Mouse (Mus musculus): ENCODE measurements around the gene Mex3b. TPM values are rescaled to one million over a fixed set of nuclear protein-coding genes. Genes with fewer than 3 reads are reported as not detected.

Mex3b gene
- total and polyA plus RNA-seq, 3 experiments: 1.2 to 5.3 (median 1.8) TPM

Other genes starting within 250 kb of the Mex3b start
- 1 to 10 TPM; 1.1 to 3.0 TPM for gene Saxo2, start 218.8 kb upstream of the Mex3b start, total RNA-seq (2021)
- gene Saxo2, start 218.8 kb upstream of the Mex3b start, polyA plus RNA-seq (2012; rRNA removed): 0.87 and 2.2 TPM in 2 replicates
- 10 to 100 TPM; 16.4 to 19.9 TPM for gene Efl1, start 218.7 kb upstream of the Mex3b start, total RNA-seq (2021)
- gene Efl1, start 218.7 kb upstream of the Mex3b start, polyA plus RNA-seq (2012; rRNA removed): 0.79 and 1.2 TPM in 2 replicates

Measured in adrenal gland, adult 2 months (tissue).